Mouse (Mus musculus) urinary bladder, adult 2 months (tissue): ENCODE measurements around the gene Tsks. TPM values are rescaled to one million over a fixed set of nuclear protein-coding genes. Genes with fewer than 3 reads are reported as not detected.

Source experiments
- polyA plus RNA-seq: library from polyadenylated mRNA; depleted of rRNA; stranded (reverse); fragments of >200 nt; gene quantifications from 2 replicates; pipeline ENCODE4 v1.2.3, GENCODE M21; 2012; rRNA removed

The Tsks gene
- polyA plus RNA-seq, 1 experiment = 0.08 TPM

Other genes with a start within 250 kb of the Tsks start
- not detected in 2 replicates for gene Izumo2, start 234.5 kb upstream of the Tsks start, polyA plus RNA-seq
- 29.9 and 36.3 TPM in 2 replicates for gene Vrk3, start 194.8 kb upstream of the Tsks start, polyA plus RNA-seq
- 0.32 and 0.41 TPM in 2 replicates for gene Zfp473, start 192.2 kb upstream of the Tsks start, polyA plus RNA-seq
- gene Nup62, start 127.1 kb upstream of the Tsks start, polyA plus RNA-seq = 30.5 and 34.7 TPM in 2 replicates
- 1.7 and 2.5 TPM in 2 replicates for gene Il4i1, start 126.8 kb upstream of the Tsks start, polyA plus RNA-seq
- 43.4 and 63.6 TPM in 2 replicates for gene Atf5, start 126.5 kb upstream of the Tsks start, polyA plus RNA-seq
- 93.8 and 99.5 TPM in 2 replicates for gene Akt1s1, start 94.2 kb upstream of the Tsks start, polyA plus RNA-seq
- 67.3 and 68.9 TPM in 2 replicates for gene Tbc1d17, start 94.1 kb upstream of the Tsks start, polyA plus RNA-seq
- 23.4 and 24.1 TPM in 2 replicates for gene Pnkp, start 86.1 kb upstream of the Tsks start, polyA plus RNA-seq
- 176 and 195 TPM in 2 replicates for gene Ptov1, start 73.4 kb upstream of the Tsks start, polyA plus RNA-seq
- gene Med25, start 50.5 kb upstream of the Tsks start, polyA plus RNA-seq = 57.8 and 66.1 TPM in 2 replicates
- gene Fuz, start 47.1 kb upstream of the Tsks start, polyA plus RNA-seq = 47.7 and 53.9 TPM in 2 replicates
- gene Ap2a1, start 13.7 kb upstream of the Tsks start, polyA plus RNA-seq = 74.2 and 77.7 TPM in 2 replicates
- gene Cpt1c, start 31.6 kb downstream of the Tsks start, polyA plus RNA-seq = 26.1 and 26.8 TPM in 2 replicates
- gene Prmt1, start 43.4 kb downstream of the Tsks start, polyA plus RNA-seq = 183 and 244 TPM in 2 replicates
- 133 and 171 TPM in 2 replicates for gene Irf3, start 54.4 kb downstream of the Tsks start, polyA plus RNA-seq
- 28.6 and 34.8 TPM in 2 replicates for gene Bcl2l12, start 55.5 kb downstream of the Tsks start, polyA plus RNA-seq
- 58.4 and 63.5 TPM in 2 replicates for gene Scaf1, start 73.2 kb downstream of the Tsks start, polyA plus RNA-seq
- 383 and 414 TPM in 2 replicates for gene Rras, start 74.8 kb downstream of the Tsks start, polyA plus RNA-seq
- 5.1 and 18.2 TPM in 2 replicates for gene Prr12, start 109.7 kb downstream of the Tsks start, polyA plus RNA-seq
- gene Nosip, start 119.2 kb downstream of the Tsks start, polyA plus RNA-seq = 59.9 and 69.6 TPM in 2 replicates
- gene Prrg2, start 119.5 kb downstream of the Tsks start, polyA plus RNA-seq = 37.6 and 46.5 TPM in 2 replicates
- 277 and 317 TPM in 2 replicates for gene Rcn3, start 149.0 kb downstream of the Tsks start, polyA plus RNA-seq
- gene Fcgrt, start 160.6 kb downstream of the Tsks start, polyA plus RNA-seq = 144 and 157 TPM in 2 replicates
- 903 and 1,312 TPM in 2 replicates for gene Rps11, start 181.2 kb downstream of the Tsks start, polyA plus RNA-seq
- gene Rpl13a, start 185.6 kb downstream of the Tsks start, polyA plus RNA-seq = 3,442 and 3,633 TPM in 2 replicates
- 0.28 and 0.44 TPM in 2 replicates for gene Gm45713, start 193.0 kb downstream of the Tsks start, polyA plus RNA-seq
- gene Flt3l, start 193.2 kb downstream of the Tsks start, polyA plus RNA-seq = 74.5 and 83.1 TPM in 2 replicates
- gene Pih1d1, start 211.1 kb downstream of the Tsks start, polyA plus RNA-seq = 48.3 and 58.3 TPM in 2 replicates
- 27.7 and 30.9 TPM in 2 replicates for gene Aldh16a1, start 211.4 kb downstream of the Tsks start, polyA plus RNA-seq
- gene Slc17a7, start 220.7 kb downstream of the Tsks start, polyA plus RNA-seq = 0.03 and 0.04 TPM in 2 replicates
- gene Gfy, start 236.4 kb downstream of the Tsks start, polyA plus RNA-seq = 0.03 TPM in 1 of 2 replicates, not detected in the other
- gene Pth2, start 237.8 kb downstream of the Tsks start, polyA plus RNA-seq = not detected in 2 replicates